Mouse (Mus musculus) MEL (cell line): ENCODE results near the gene Habp2. TPM values are rescaled to one million over a fixed set of nuclear protein-coding genes. Genes with fewer than 3 reads are reported as not detected.

Source experiments
- DNase-seq: peaks from one replicate; pipeline ENCODE4 v3.0.0; 2011; ENCODE audit warnings: low read depth, low spot score
- H3K27ac ChIP-seq: 2 replicates; pipeline ENCODE4 v1.5.1; 2012; ENCODE audit warnings: low read depth, mild to moderate bottlenecking, control low read depth, low read length, moderate library complexity; ENCODE audit not compliant: control insufficient read depth
- H3K27me3 ChIP-seq, 2 experiments: fragments of 150-350 bp in 1 of 2; sonication (generic) in 1 of 2; 2 replicates each; pipeline ENCODE4 v1.6.1; 2012; ENCODE audit warnings: low read length in 2 of 2, mild to moderate bottlenecking in 2 of 2, improper control_type of control experiment in 1 of 2, moderate library complexity in 1 of 2; ENCODE audit not compliant: insufficient read depth in 2 of 2, control insufficient read depth in 1 of 2
- H3K36me3 ChIP-seq, 2 experiments: 2 replicates each; pipeline ENCODE4 v1.6.1; 2012 to 2014; ENCODE audit warnings: low read length in 2 of 2, improper control_type of control experiment in 1 of 2, inconsistent platforms in 1 of 2, mild to moderate bottlenecking in 1 of 2; ENCODE audit not compliant: insufficient read depth in 2 of 2, control insufficient read depth in 1 of 2
- H3K4me1 ChIP-seq, 2 experiments: fragments of 150-350 bp in 1 of 2; sonication (generic) in 1 of 2; 2 replicates each; pipeline ENCODE4 v1.6.1; 2012; ENCODE audit warnings: low read length in 2 of 2, improper control_type of control experiment in 1 of 2, mild to moderate bottlenecking in 1 of 2; ENCODE audit not compliant: insufficient read depth in 2 of 2, control insufficient read depth in 1 of 2
- H3K4me3 ChIP-seq, 2 experiments: fragments of 150-350 bp in 1 of 2; sonication (generic) in 1 of 2; 2 replicates each; pipeline ENCODE4 v1.5.1; 2012; ENCODE audit warnings: low read depth in 2 of 2, low read length in 2 of 2, mild to moderate bottlenecking in 2 of 2, moderate library complexity in 2 of 2, control low read depth in 1 of 2, improper control_type of control experiment in 1 of 2; ENCODE audit not compliant: control insufficient read depth in 1 of 2, insufficient read depth in 1 of 2
- H3K79me2 ChIP-seq: 2 replicates; pipeline ENCODE4 v1.6.1; 2012; ENCODE audit warnings: mild to moderate bottlenecking, low read length, moderate library complexity; ENCODE audit not compliant: control insufficient read depth, poor library complexity, insufficient read depth
- H3K9ac ChIP-seq: 2 replicates; pipeline ENCODE4 v1.6.1; 2012; ENCODE audit warnings: low read depth, mild to moderate bottlenecking, control low read depth, low read length, moderate library complexity; ENCODE audit not compliant: control insufficient read depth, poor library complexity, severe bottlenecking
- H3K9me3 ChIP-seq: fragments of 150-350 bp; sonication (generic); replicated peaks from 2 replicates; pipeline ENCODE4 v1.6.1; 2012; ENCODE audit warnings: mild to moderate bottlenecking, low read length, improper control_type of control experiment, moderate library complexity; ENCODE audit not compliant: insufficient read depth
- CHD2 ChIP-seq: IDR thresholded peaks from 2 replicates; pipeline ENCODE4 v1.6.1; 2011; ENCODE audit warnings: low read length, improper control_type of control experiment
- CTCF ChIP-seq, 3 experiments: IDR thresholded peaks in 2 of 3; conservative IDR thresholded peaks in 1 of 3; 2 replicates each; pipeline ENCODE4 v1.5.1; 2011 to 2012; ENCODE audit warnings: low read length in 3 of 3, low read depth in 2 of 3, mild to moderate bottlenecking in 2 of 3, improper control_type of control experiment in 1 of 3, inconsistent platforms in 1 of 3, mixed read lengths in 1 of 3, moderate library complexity in 1 of 3; ENCODE audit not compliant: control insufficient read depth in 1 of 3, insufficient read depth in 1 of 3, poor library complexity in 1 of 3, severe bottlenecking in 1 of 3
- E2F4 ChIP-seq: IDR thresholded peaks from 2 replicates; pipeline ENCODE4 v1.6.1; 2011; ENCODE audit warnings: low read depth, low read length, improper control_type of control experiment, borderline replicate concordance
- ELF1 ChIP-seq: IDR thresholded peaks from 2 replicates; pipeline ENCODE4 v1.6.1; 2014; ENCODE audit warnings: low read depth, mild to moderate bottlenecking, inconsistent platforms, low read length, improper control_type of control experiment, moderate library complexity
- EP300 ChIP-seq, 2 experiments: IDR thresholded peaks; 2 replicates each; pipeline ENCODE4 v1.6.1; 2011; ENCODE audit warnings: improper control_type of control experiment in 2 of 2, low read length in 2 of 2, low read depth in 1 of 2, mild to moderate bottlenecking in 1 of 2
- ETS1 ChIP-seq: IDR thresholded peaks from 2 replicates; pipeline ENCODE4 v1.6.1; 2012; ENCODE audit warnings: low read depth, mild to moderate bottlenecking, inconsistent platforms, low read length, improper control_type of control experiment, moderate library complexity
- GATA1 ChIP-seq: IDR thresholded peaks from 2 replicates; pipeline ENCODE4 v1.6.1; 2011; ENCODE audit warnings: low read depth, low read length, improper control_type of control experiment
- HCFC1 ChIP-seq: IDR thresholded peaks from 2 replicates; pipeline ENCODE4 v1.6.1; 2012; ENCODE audit warnings: low read depth, mild to moderate bottlenecking, inconsistent platforms, low read length, improper control_type of control experiment, moderate library complexity
- MAFK ChIP-seq: IDR thresholded peaks from 2 replicates; pipeline ENCODE4 v1.6.1; 2011; ENCODE audit warnings: low read depth, mild to moderate bottlenecking, low read length, improper control_type of control experiment, borderline replicate concordance
- MAX ChIP-seq: IDR thresholded peaks from 2 replicates; pipeline ENCODE4 v1.6.1; 2011; ENCODE audit warnings: low read length, improper control_type of control experiment
- MAZ ChIP-seq: IDR thresholded peaks from 2 replicates; pipeline ENCODE4 v1.6.1; 2012; ENCODE audit warnings: low read depth, mild to moderate bottlenecking, inconsistent platforms, low read length, improper control_type of control experiment
- MEF2A ChIP-seq: IDR thresholded peaks from 2 replicates; pipeline ENCODE4 v1.6.1; 2014; ENCODE audit warnings: low read depth, mild to moderate bottlenecking, inconsistent platforms, low read length, improper control_type of control experiment; ENCODE audit not compliant: poor library complexity, insufficient replicate concordance, severe bottlenecking; ENCODE audit errors: extremely low read depth
- MXI1 ChIP-seq: IDR thresholded peaks from 2 replicates; pipeline ENCODE4 v1.6.1; 2011; ENCODE audit warnings: mild to moderate bottlenecking, low read depth, low read length, improper control_type of control experiment
- MYC ChIP-seq: IDR thresholded peaks from 2 replicates; pipeline ENCODE4 v1.6.1; 2011; ENCODE audit warnings: low read depth, mild to moderate bottlenecking, low read length, improper control_type of control experiment, moderate library complexity
- NELFE ChIP-seq: IDR thresholded peaks from 2 replicates; pipeline ENCODE4 v1.6.1; 2011; ENCODE audit warnings: low read depth, low read length, improper control_type of control experiment
- NRF1 ChIP-seq: IDR thresholded peaks from 2 replicates; pipeline ENCODE4 v1.6.1; 2014; ENCODE audit warnings: low read depth, mild to moderate bottlenecking, inconsistent platforms, low read length, improper control_type of control experiment, moderate library complexity; ENCODE audit not compliant: poor library complexity, insufficient read depth, severe bottlenecking
- POLR2A ChIP-seq, 2 experiments: IDR thresholded peaks; 2 replicates each; pipeline ENCODE4 v1.6.1; 2011 to 2012; ENCODE audit warnings: low read length in 2 of 2, mild to moderate bottlenecking in 2 of 2, control low read depth in 1 of 2, improper control_type of control experiment in 1 of 2, low read depth in 1 of 2, moderate library complexity in 1 of 2; ENCODE audit not compliant: control insufficient read depth in 1 of 2, insufficient read depth in 1 of 2, poor library complexity in 1 of 2
- POLR2AphosphoS5 ChIP-seq: IDR thresholded peaks from 2 replicates; pipeline ENCODE4 v1.6.1; 2012; ENCODE audit warnings: low read depth, borderline replicate concordance, mild to moderate bottlenecking, inconsistent platforms, low read length, moderate library complexity, mixed read lengths
- RAD21 ChIP-seq: IDR thresholded peaks from 2 replicates; pipeline ENCODE4 v1.6.1; 2011; ENCODE audit warnings: mild to moderate bottlenecking, low read depth, low read length, improper control_type of control experiment
- RCOR1 ChIP-seq: IDR thresholded peaks from 2 replicates; pipeline ENCODE4 v1.6.1; 2012; ENCODE audit warnings: low read depth, mild to moderate bottlenecking, inconsistent platforms, low read length, improper control_type of control experiment
- SMC3 ChIP-seq: IDR thresholded peaks from 2 replicates; pipeline ENCODE4 v1.6.1; 2011; ENCODE audit warnings: low read depth, low read length, improper control_type of control experiment
- UBTF ChIP-seq: IDR thresholded peaks from 2 replicates; pipeline ENCODE4 v1.6.1; 2012; ENCODE audit warnings: low read depth, mild to moderate bottlenecking, inconsistent platforms, low read length, improper control_type of control experiment, moderate library complexity, borderline replicate concordance; ENCODE audit not compliant: insufficient read depth
- USF1 ChIP-seq: IDR thresholded peaks from 2 replicates; pipeline ENCODE4 v1.6.1; 2014; ENCODE audit warnings: low read depth, mild to moderate bottlenecking, inconsistent platforms, low read length, improper control_type of control experiment, moderate library complexity
- ZKSCAN1 ChIP-seq: IDR thresholded peaks from 2 replicates; pipeline ENCODE4 v1.6.1; 2012; ENCODE audit warnings: low read depth, mild to moderate bottlenecking, inconsistent platforms, low read length, improper control_type of control experiment, moderate library complexity
- ZMIZ1 ChIP-seq: IDR thresholded peaks from 2 replicates; pipeline ENCODE4 v1.6.1; 2012; ENCODE audit warnings: low read depth, mild to moderate bottlenecking, inconsistent platforms, low read length, improper control_type of control experiment, moderate library complexity
- ZNF384 ChIP-seq: IDR thresholded peaks from 2 replicates; pipeline ENCODE4 v1.6.1; 2012; ENCODE audit warnings: low read depth, mild to moderate bottlenecking, inconsistent platforms, low read length, improper control_type of control experiment
- polyA plus RNA-seq, 2 experiments: library from polyadenylated mRNA; stranded (reverse) in 1 of 2; unstranded in 1 of 2; fragments of >175 nt in 1 of 2; fragments of >200 nt in 1 of 2; gene quantifications; 2 replicates each; pipeline versions ENCODE4 v1.2.1 to v1.2.4; 2012; ENCODE audit warnings: low replicate concordance in 2 of 2, low read depth in 1 of 2; ENCODE audit not compliant: insufficient read length in 2 of 2, insufficient read depth in 1 of 2, missing spikeins in 1 of 2
- total RNA-seq: library from RNA; depleted of rRNA; stranded (reverse); fragments of 300-350 nt; gene quantifications from 2 replicates; pipeline ENCODE4 v1.2.3, GENCODE M21; 2012

Habp2 gene
- total and polyA plus RNA-seq, 3 experiments: not detected

- H3K36me3 ChIP-seq: no peaks in the 10 kb centered on the region
- no peak overlapping the region for H3K9ac ChIP-seq
- peaks cover 1 to 2% of the 10 kb centered on the region in 2 experiments; a peak in 2 of 4 replicates for H3K27me3 ChIP-seq
- H3K27ac ChIP-seq: no peak overlapping the region
- no peaks in the 10 kb centered on the region for H3K79me2 ChIP-seq
- TF ChIP-seq ELF1 (no peak), MXI1 (no peak), ZMIZ1 (no peak), ZNF384 (no peak), MEF2A (no peak), NRF1 (no peak), EP300 (IDR thresholded peaks at IDR 0.05; ENCODE audit: low read depth in 1 of 2, low read length in 2 of 2) (no peak), HCFC1 (no peak), USF1 (no peak), MAZ (no peak), RCOR1 (no peak), RAD21 (no peak), UBTF (no peak), NELFE (no peak), ETS1 (no peak)
- H3K9me3 ChIP-seq: no peaks in the 10 kb centered on the region
- H3K4me1 ChIP-seq: no peaks in the 10 kb centered on the region
- H3K4me3 ChIP-seq: no peak overlapping the region
- DNase-seq: no peak
These were observed 57.1 kb downstream of the Habp2 start for GRCm38 (mm10) chr19:56343869-56344563.

GRCm38 (mm10) chr19:56346016-56346415 is 59.1 kb downstream of the Habp2 start:
- Histone ChIP-seq H3K27me3 (peaks cover 2 to 4% of the 10 kb centered on the region in 2 experiments; a peak in 2 of 4 replicates), H3K36me3 (no peaks in the 10 kb centered on the region)

More at GRCm38 (mm10) chr19:56346016-56346415, 59.1 kb downstream of the Habp2 start:
- no peaks in the 10 kb centered on the region for H3K79me2 ChIP-seq
- TF ChIP-seq ETS1: no peak
- no peak for TF ChIP-seq MYC
- TF ChIP-seq E2F4: no peak
- TF ChIP-seq ZNF384: peak; percentile 68
- TF ChIP-seq MAFK: no peak
- TF ChIP-seq POLR2A (IDR thresholded peaks at IDR 0.05; ENCODE audit: control insufficient read depth in 1 of 2, insufficient read depth in 1 of 2, low read depth in 1 of 2, low read length in 2 of 2, poor library complexity in 1 of 2): no peak
- TF ChIP-seq ZKSCAN1: no peak
- peak; percentile 57 to 85 (median 70) for TF ChIP-seq CTCF (IDR thresholded peaks at IDR 0.05 in 2 of 3, conservative IDR thresholded peaks at IDR 0.05 in 1 of 3; ENCODE audit: control insufficient read depth in 1 of 3, insufficient read depth in 1 of 3, low read depth in 2 of 3, low read length in 3 of 3, poor library complexity in 1 of 3, severe bottlenecking in 1 of 3)
- peak; percentile 25; the same call in 1 of the 2 replicates for TF ChIP-seq SMC3
- no peak for TF ChIP-seq CHD2
- TF ChIP-seq RAD21: peak; percentile 47
- TF ChIP-seq POLR2AphosphoS5: no peak
- TF ChIP-seq MXI1: no peak
- TF ChIP-seq GATA1: no peak
- TF ChIP-seq MAZ: no peak
- TF ChIP-seq MAX: no peak
- TF ChIP-seq NRF1: no peak
- TF ChIP-seq, all 39 proteins: peak for 4
- Histone ChIP-seq H3K9me3 (no peaks in the 10 kb centered on the region), H3K27ac (no peak overlapping the region), H3K4me1 (no peaks in the 10 kb centered on the region), H3K9ac (no peak overlapping the region), H3K4me3 (no peak overlapping the region)
- DNase-seq: peak; percentile 57
